Mouse (Mus musculus): ENCODE measurements at regions not wholly inside any gene's neighbourhood (a gene's known extent, or its start where the extent isn't known, plus 50 kb on each side); places are given as distances from the start of the nearest gene placed in this dataset.

DNA sequence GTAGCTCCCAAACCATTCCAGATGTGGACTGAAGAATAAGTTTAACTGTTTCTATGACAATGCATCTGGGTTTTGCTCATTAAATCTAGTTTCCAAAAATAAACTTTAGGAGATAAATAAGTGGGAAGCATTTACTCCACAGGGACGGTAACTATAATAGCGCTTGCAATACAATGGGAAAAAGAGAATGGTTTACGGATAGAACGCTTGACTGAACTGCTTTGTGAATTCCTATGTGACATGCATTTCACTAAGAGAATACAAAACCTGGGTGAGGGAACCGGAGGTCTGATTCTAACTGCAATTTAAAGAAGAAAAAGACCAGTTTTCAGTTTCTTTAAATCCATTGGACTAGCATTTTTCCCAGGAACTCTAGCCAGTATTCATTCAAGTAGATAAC lies 704.1 kb upstream of the Marcks start:
- Histone ChIP-seq H3K9me3 (no peaks in the 10 kb centered on the region), H3K27me3 (no peaks in the 10 kb centered on the region), H3K36me3 (no peaks in the 10 kb centered on the region), H3K4me2 (no peak overlapping the region), H3K27ac (replicated peaks) (no peak overlapping the region), H3K4me3 (no peak overlapping the region), H3K9ac (no peak overlapping the region), H3K4me1 (replicated peaks) (no peaks in the 10 kb centered on the region)
- ATAC-seq (ENCODE audit: low read depth) = no peak
- WGBS = 30% methylated on average over 5 of the region's 5 CpGs

DNA sequence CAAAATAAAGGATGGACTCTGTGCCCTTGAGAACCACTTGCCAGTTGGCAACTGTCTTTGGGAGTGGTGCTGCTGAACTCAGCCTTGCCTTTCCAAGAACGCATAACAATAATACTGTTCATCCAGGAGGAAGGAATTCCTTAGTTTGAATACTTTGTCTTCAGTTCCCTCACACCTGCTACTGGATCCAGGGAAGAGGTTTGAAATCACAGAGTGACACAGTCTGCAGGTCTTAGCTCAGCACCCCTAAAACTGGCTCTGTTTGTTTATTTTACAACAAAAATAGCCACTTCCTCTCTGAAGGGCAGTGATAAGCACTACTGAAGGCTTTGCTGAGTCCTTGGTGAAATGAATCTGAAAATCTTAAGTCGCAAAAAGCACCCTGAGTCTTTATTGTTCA lies 703.1 kb upstream of the Marcks start:
- 46% methylated on average over 2 of the region's 2 CpGs for WGBS
- H3K9me3 ChIP-seq = no peaks in the 10 kb centered on the region
- H3K27ac ChIP-seq (replicated peaks) = no peak overlapping the region
- no peaks in the 10 kb centered on the region for H3K36me3 ChIP-seq
- H3K4me2 ChIP-seq = no peak overlapping the region
- H3K27me3 ChIP-seq = no peaks in the 10 kb centered on the region
- no peak overlapping the region for H3K9ac ChIP-seq
- H3K4me3 ChIP-seq = no peak overlapping the region
- no peak for ATAC-seq (ENCODE audit: low read depth)
- no peaks in the 10 kb centered on the region for H3K4me1 ChIP-seq (replicated peaks)

DNA sequence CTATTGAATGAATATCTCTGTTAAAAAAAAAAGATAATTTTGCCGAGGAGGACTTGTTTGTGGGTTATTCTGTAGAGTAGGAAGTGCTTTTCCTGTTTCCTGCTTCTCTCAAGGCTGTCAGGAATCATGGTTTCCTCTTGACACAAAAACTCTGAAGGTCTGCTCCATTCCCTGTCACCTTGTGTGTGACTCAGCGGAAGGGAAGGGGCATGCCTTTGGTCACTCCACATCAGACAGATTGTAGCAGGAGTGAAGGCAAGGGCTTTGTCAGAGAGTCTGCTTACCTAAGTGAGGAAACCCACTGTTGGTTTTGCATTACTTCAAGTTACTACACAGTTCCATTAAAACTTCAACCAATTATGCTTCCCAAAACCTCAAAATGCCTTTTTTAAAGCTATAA lies 699.0 kb upstream of the Marcks start:
- Histone ChIP-seq H3K27me3 (no peaks in the 10 kb centered on the region), H3K36me3 (no peaks in the 10 kb centered on the region), H3K9me3 (no peaks in the 10 kb centered on the region; the same call in 1 of the 2 replicates), H3K9ac (no peak overlapping the region), H3K4me2 (no peak overlapping the region), H3K27ac (replicated peaks) (no peak overlapping the region), H3K4me1 (replicated peaks) (no peaks in the 10 kb centered on the region), H3K4me3 (no peak overlapping the region)
- WGBS = 74% methylated on average over 2 of the region's 2 CpGs
- ATAC-seq (ENCODE audit: low read depth) = no peak

DNA sequence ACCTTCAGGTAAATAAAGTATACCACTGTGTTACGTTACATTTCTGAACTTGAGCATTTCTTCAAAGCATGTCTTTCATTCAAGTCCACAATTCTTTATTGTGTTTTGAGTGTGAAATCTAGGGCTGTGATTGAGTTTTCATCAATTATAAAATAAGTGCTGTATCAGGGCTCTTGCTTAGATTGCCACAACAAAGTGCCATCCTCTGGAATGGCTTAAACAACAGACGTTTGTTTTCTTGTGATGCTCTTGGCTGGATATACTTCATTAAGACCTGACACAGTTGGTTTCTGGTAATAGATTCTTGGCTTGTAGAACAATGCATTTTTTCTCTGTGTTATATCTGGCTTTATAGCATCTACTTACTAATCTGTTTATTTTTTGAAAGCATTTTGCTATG lies 674.3 kb upstream of the Marcks start:
- 0 out of 2 replicates have a peak, but pooled peaks have one; percentile 27 for ATAC-seq (ENCODE audit: low read depth)
- Histone ChIP-seq H3K4me3 (no peak overlapping the region), H3K4me1 (replicated peaks) (peaks cover 13% of the 10 kb centered on the region; the same call in 1 of the 2 replicates), H3K9ac (no peak overlapping the region), H3K27me3 (no peaks in the 10 kb centered on the region), H3K27ac (replicated peaks) (peak overlapping the region; percentile 62), H3K36me3 (no peaks in the 10 kb centered on the region), H3K4me2 (no peak overlapping the region), H3K9me3 (no peaks in the 10 kb centered on the region)
- 32% methylated on average over 2 of the region's 2 CpGs for WGBS

DNA sequence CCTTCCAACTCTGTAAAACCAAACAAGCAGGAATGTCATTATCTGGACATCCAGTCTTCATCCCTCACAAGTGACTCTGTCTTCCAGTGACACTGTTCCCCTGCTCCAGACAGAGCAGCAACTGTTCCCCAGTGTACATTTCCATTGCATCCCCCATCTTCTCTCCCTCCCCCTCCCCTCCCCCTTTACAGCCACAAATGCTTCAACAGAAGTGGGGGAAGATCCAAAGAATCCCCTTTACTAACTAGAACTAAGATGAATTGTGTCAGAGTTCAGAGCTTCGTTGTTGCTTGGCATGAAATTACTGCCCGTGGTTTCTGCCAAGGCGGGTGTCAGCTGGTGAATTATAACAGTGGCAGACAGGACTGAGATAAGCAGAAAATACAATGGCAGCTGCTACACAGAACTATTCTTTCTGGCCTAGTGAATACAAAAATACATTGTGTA lies 673.7 kb upstream of the Marcks start:
- Histone ChIP-seq H3K4me3 (no peak overlapping the region), H3K27me3 (no peaks in the 10 kb centered on the region), H3K27ac (replicated peaks) (peak overlapping the region; percentile 62; the same call in 1 of the 2 replicates), H3K4me1 (replicated peaks) (peaks cover 13% of the 10 kb centered on the region; the same call in 1 of the 2 replicates), H3K4me2 (no peak overlapping the region), H3K9me3 (no peaks in the 10 kb centered on the region), H3K36me3 (no peaks in the 10 kb centered on the region), H3K9ac (no peak overlapping the region)
- 9% methylated on average over 3 of the region's 3 CpGs for WGBS
- ATAC-seq (ENCODE audit: low read depth) = peak; percentile 89

DNA sequence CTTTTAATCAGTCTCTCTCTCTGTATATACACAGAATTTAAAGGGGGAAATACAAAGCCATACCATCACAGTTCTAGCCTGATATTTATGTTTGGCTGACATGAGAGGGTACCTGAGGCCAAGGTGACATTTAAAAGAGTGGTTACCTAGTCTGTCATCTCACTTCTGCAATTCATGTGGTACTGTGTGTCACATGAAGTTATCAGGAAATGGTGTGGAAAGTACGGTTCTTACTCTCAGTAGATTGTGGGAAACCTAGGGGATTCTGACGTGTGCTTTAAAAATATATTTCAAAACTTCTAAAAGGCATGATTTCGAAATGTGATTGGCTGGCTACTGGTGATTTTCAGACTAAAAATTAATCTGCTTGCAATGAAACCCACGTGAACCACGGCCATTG lies 673.1 kb upstream of the Marcks start:
- H3K4me2 ChIP-seq = no peak overlapping the region
- H3K9me3 ChIP-seq = no peaks in the 10 kb centered on the region
- WGBS = 78% methylated on average over 5 of the region's 5 CpGs
- ATAC-seq (ENCODE audit: low read depth) = no peak
- H3K27ac ChIP-seq (replicated peaks) = 0 out of 2 replicates have a peak overlapping the region, but pooled peaks have one; percentile 62
- peaks cover 13% of the 10 kb centered on the region; the same call in 1 of the 2 replicates for H3K4me1 ChIP-seq (replicated peaks)
- no peak overlapping the region for H3K4me3 ChIP-seq
- no peaks in the 10 kb centered on the region for H3K27me3 ChIP-seq
- no peaks in the 10 kb centered on the region for H3K36me3 ChIP-seq
- no peak overlapping the region for H3K9ac ChIP-seq

DNA sequence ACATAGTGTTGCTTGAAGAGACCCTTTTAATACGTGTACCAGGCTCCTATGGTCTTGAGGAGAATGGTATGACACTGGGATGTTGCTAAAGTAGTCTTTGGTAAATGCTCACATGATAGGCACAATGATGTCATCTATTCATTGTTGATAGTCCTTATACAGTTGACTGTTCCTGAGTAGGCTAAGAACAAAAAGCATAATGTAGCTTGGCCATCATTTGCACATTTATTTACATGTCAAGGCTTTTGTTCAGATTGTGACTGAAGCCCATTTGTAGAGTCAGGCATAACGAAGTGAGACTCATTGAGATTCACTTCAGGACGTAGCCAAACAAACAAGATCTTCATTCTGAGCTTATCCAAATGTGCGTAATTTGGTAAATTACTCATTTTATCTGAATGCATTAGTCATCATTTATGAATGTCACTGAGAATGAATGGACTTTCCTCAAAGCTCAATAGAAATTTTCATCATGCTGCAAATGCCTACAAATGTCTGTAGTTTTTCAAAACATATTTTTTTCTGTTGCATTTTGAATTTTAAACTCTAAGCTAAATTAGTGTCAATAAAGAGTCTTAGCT lies 664.6 kb upstream of the Marcks start:
- Histone ChIP-seq H3K36me3 (no peaks in the 10 kb centered on the region), H3K9ac (no peak overlapping the region), H3K4me2 (no peak overlapping the region), H3K27ac (replicated peaks) (no peak overlapping the region), H3K4me1 (replicated peaks) (no peaks in the 10 kb centered on the region), H3K27me3 (no peaks in the 10 kb centered on the region), H3K4me3 (no peak overlapping the region), H3K9me3 (no peaks in the 10 kb centered on the region)
- ATAC-seq (ENCODE audit: low read depth) = no peak
- 38% methylated on average over 4 of the region's 4 CpGs for WGBS

DNA sequence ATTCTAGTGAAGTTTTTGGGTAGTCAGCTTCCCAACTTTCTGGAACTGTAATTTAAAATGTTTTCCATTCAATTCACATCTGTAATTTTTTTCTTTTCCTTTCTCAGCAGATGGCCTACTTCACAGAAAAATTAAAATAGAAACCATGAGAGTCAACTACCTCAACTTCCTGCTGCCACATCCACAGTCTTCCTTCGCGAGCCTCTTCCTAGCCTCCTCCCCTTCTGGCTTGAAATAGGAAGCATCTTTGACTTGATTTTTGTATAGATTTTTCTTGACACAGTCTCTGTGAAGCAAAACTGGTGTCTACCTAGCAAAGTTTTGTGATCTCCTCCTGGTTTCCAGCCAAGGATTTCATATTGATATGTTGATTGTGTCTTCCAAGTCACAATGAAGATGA lies 660.7 kb upstream of the Marcks start:
- H3K27ac ChIP-seq (replicated peaks) = no peak overlapping the region
- no peak overlapping the region for H3K4me2 ChIP-seq
- no peak overlapping the region for H3K4me3 ChIP-seq
- no peaks in the 10 kb centered on the region for H3K4me1 ChIP-seq (replicated peaks)
- H3K27me3 ChIP-seq = no peaks in the 10 kb centered on the region
- ATAC-seq (ENCODE audit: low read depth) = no peak
- H3K9me3 ChIP-seq = no peaks in the 10 kb centered on the region
- no peaks in the 10 kb centered on the region for H3K36me3 ChIP-seq
- H3K9ac ChIP-seq = no peak overlapping the region
- WGBS = 93% methylated on average over 2 of the region's 2 CpGs

DNA sequence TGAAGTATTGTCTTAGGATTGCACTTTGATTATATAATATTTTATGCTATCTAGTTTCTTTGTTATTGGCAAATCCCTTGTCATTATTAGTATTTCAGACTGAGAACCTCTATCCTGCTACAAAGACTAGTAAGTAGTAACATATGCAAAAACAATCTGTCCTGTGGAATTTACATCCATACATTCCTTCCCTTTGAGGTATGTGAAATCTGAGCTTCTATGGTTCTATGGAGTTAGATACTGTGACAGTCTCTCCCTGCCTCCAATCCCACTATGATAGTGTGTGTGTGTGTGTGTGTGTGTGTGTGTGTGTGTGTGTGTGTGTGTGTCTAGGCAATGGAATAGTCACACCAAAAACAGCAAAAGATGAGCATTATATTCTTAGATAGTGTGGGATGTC lies 659.6 kb upstream of the Marcks start:
- H3K4me3 ChIP-seq = no peak overlapping the region
- H3K4me2 ChIP-seq = no peak overlapping the region
- H3K27ac ChIP-seq (replicated peaks) = no peak overlapping the region
- H3K9me3 ChIP-seq = no peaks in the 10 kb centered on the region
- no peak overlapping the region for H3K9ac ChIP-seq
- no peaks in the 10 kb centered on the region for H3K4me1 ChIP-seq (replicated peaks)
- no peak for ATAC-seq (ENCODE audit: low read depth)
- no peaks in the 10 kb centered on the region for H3K27me3 ChIP-seq
- no peaks in the 10 kb centered on the region for H3K36me3 ChIP-seq

DNA sequence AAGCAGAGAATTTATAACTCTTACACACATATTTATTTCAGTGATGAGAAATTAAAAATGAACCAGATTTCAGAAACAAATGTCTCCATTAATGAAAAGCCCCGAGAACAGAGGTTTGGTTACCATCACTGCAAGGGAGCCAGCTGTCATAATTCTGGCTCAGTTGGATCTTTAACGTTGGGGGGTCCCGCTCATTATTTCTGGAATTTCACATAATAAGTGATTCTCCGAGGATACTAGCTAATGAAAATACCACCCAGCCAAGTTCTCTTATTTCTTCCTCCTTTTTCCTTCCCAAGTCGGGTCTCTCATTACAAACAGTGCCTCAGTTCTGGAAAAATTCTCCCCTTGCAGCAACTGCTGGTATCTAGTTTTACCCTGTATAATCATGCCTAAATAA lies 659.0 kb upstream of the Marcks start:
- Histone ChIP-seq H3K27ac (replicated peaks) (no peak overlapping the region), H3K36me3 (no peaks in the 10 kb centered on the region), H3K27me3 (no peaks in the 10 kb centered on the region), H3K4me3 (no peak overlapping the region), H3K9me3 (no peaks in the 10 kb centered on the region), H3K4me1 (replicated peaks) (no peaks in the 10 kb centered on the region), H3K4me2 (no peak overlapping the region), H3K9ac (no peak overlapping the region)
- 69% methylated on average over 5 of the region's 5 CpGs for WGBS
- no peak for ATAC-seq (ENCODE audit: low read depth)

DNA sequence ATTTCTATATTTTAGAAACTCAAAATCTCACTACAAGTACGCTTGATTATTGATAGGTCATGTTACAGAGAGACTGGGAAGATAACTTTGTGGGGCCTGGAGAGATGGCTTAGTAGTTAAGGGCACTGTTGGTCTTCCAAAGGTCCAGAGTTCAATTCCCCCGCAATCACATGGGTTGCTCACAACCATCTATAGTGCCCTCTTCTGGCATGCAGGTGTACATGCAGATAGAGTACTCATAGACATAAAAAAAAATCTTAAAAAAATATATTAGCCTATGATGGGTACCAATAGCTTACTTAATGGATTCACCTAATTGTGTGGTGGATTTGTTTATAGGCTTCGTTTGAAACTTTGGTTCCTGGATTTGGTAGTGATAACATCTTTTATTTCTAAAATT lies 654.2 kb upstream of the Marcks start:
- Histone ChIP-seq H3K36me3 (no peaks in the 10 kb centered on the region), H3K4me3 (no peak overlapping the region), H3K27me3 (no peaks in the 10 kb centered on the region), H3K4me2 (no peak overlapping the region), H3K9me3 (no peaks in the 10 kb centered on the region), H3K27ac (replicated peaks) (no peak overlapping the region), H3K9ac (no peak overlapping the region), H3K4me1 (replicated peaks) (no peaks in the 10 kb centered on the region)
- no peak for ATAC-seq (ENCODE audit: low read depth)
- WGBS = 84% methylated on average over 3 of the region's 3 CpGs

DNA sequence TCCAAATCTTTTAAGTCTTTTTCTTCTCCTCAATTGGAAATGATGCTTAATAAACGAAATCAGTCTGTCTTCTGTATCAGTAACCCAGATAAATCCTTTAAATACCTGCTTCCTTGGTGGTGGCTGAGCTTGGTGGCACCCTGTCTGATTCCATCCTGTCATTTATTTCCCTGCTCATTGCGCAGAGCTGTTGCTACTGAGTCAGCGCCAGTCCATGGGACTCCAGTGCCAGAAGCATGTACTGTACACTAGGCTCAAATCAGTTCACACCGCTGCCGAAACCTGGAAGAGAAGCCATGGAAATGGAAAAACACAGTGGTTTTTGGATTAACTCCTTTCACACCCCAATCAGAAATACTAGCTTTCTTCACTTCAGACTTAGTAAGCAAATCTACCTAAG lies 649.3 kb upstream of the Marcks start:
- Histone ChIP-seq H3K9me3 (no peaks in the 10 kb centered on the region), H3K36me3 (no peaks in the 10 kb centered on the region), H3K4me3 (no peak overlapping the region), H3K27ac (replicated peaks) (no peak overlapping the region), H3K4me2 (no peak overlapping the region), H3K27me3 (no peaks in the 10 kb centered on the region), H3K9ac (no peak overlapping the region), H3K4me1 (replicated peaks) (no peaks in the 10 kb centered on the region)
- 84% methylated on average over 5 of the region's 5 CpGs for WGBS
- no peak for ATAC-seq (ENCODE audit: low read depth)
